Mouse (Mus musculus) R1 (cell line): ENCODE results near the gene Aplp2.
A peak's percentile ranks its signal among the peaks of the same experiment; 100 is the strongest.
"Not testable (repeated sequence)": the region's sequence is repeated elsewhere in the genome, so short reads cannot be mapped to it uniquely, and the experiment has no call there.

ENCODE experiments used
- DNase-seq: peaks from one replicate; pipeline ENCODE4 v3.0.0-alpha.2; 2018; ENCODE audit warnings: low read depth, low spot score

Gene Aplp2

DNA sequence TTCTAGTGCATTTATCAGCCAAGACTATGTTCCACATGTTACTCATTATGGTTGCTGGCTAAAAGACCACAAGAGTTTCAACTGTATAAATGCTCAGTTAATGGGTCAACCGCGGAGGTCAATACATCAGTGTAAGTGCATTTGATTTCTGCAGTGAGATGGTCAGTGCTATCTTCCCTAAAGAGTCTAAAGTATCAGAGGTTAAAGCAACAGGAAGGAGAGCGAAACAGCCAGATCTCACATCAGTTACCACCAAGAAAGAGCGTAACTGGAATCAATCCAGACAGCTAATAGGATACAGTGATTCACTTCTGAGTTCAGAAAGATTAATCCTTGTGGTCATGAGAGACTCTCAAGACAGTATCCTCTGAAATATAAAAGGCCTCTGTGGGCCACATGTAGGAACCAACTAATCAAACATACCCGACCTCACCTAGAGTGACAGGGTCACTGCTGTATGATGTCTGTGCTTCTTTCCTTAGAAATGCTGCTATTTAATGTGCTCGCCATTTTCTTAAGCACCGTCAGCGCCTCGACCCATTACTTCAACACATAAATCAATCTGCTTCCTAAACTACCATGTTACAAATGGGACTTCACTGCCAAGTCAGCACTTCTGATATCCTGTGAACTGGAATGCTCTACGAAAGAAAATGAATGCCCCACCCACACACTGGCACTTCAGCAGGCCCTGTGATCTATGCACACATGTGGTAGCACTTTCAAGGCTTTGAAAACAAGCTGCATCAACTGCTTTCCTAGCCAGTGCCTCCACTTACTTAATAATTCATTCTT is 30.1 kb downstream of the Aplp2 start:
- no peak for DNase-seq

DNA sequence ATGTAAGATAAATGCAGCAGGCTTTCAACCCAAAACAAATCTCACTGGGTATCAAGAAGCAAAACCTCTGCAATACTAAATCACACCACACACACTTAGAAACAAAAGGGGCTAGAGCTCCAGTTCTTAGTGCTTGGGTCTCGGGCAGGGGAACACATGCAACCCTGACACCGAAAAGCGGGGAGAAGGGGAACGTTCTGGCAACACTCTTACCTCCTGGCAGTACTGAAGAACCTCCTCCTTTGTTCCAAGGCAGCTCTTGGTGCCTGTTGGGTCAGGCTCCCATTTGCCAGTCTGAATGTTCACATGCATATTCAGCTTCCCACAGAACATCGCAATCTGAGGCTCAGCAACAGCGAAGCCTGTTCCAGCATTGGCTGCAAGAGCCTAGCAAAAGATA is 33.9 kb downstream of the Aplp2 start:
- no peak for DNase-seq

DNA sequence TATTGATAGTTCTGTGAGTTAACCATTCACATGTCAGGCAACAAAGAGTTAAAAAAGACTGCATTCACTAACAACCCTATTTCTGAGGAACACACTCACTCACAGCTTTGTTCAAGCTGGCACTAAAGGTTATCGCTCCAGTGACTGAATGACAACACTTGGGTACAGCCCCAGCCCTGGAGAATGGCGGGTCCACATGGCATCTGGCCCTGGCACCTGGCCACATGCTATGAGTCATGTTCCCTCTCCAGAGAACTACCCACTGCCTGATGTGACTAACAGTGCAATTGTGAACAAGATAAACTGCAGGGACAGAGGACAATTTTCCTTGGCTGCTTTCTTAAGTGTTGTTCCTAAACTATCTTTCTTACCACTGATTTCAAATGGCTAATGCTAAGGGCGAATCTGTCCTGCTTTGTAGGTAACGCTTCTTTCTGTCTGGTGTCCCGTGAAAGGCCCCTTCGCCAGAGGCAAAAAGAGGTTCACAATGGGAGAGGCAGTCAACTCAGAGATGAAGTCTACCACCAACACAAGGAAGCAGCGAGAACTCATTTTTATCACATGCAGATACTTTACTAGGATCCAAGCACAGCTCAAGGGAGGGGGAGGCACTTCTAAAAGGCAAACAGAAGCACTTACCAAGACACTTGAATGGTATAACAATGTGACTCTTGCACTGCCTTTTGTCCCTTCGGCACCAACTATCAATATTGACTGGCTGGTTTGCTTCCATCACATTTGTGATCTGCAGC is 35.1 kb downstream of the Aplp2 start:
- DNase-seq, result no peak

GRCm38 (mm10) chr9:31175978-31176377 is 35.6 kb downstream of the Aplp2 start:
- DNase-seq, result no peak

DNA sequence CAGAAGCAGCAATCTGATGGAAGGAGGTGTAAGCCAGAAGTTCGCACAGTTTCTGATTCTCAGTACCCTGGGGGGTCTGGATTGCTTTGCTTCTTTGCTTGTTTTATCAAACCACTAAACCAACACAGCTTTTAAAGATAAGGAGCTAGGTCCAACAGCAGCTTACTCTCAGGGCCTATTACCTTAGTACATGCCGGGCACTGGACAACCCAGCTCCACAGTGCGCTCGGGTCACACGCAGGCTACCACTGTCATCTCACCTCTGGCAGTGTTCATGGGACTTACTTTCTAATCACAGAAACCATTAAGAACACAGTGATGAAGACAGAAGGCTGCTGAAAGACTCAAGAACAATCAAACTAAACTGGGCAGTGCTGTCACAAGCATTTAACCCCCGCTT is 36.3 kb downstream of the Aplp2 start:
- no peak for DNase-seq

DNA sequence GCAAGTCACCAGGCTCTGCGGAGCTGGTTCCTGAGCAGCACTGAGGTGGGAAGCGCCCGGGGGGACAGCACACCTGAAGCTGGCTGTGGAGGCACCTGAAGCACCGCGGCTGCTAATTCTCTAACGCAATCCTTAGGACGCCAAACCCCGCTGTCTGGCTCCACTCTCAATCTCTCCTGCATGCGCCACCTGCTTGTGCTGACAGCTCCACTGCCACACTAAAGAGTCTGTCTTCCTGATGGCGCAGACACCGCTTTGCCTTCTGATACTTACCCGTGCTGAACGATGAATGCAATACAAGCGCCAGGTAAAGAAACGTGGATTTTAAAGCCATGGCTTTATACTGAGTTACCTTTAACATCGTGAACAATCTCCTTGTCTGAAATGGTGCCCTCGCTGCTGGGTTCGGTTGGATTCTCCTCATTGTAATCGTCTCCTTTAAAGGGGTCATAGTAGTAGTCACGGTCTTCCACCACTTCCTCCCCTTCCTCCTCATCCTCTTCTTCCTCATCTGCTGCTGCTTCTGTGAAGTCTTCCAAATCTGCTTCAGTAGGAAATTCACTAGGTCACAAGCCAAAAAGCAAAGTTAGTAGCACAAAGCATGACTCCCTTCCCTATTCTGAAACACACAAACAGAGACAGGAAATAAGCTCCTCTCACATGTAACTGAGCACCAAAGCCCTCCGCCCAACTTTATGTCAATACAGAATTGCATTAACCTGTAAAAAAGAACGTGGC is 43.1 kb downstream of the Aplp2 start:
- DNase-seq, result no peak

- DNase-seq, result no peak
Measured at GRCm38 (mm10) chr9:31167305-31167704, 44.3 kb downstream of the Aplp2 start.

- not testable (repeated sequence) for DNase-seq
Measured at GRCm38 (mm10) chr9:31165505-31165904, 46.1 kb downstream of the Aplp2 start.

- no peak for DNase-seq
Measured at GRCm38 (mm10) chr9:31163327-31163726, 48.3 kb downstream of the Aplp2 start.

DNA sequence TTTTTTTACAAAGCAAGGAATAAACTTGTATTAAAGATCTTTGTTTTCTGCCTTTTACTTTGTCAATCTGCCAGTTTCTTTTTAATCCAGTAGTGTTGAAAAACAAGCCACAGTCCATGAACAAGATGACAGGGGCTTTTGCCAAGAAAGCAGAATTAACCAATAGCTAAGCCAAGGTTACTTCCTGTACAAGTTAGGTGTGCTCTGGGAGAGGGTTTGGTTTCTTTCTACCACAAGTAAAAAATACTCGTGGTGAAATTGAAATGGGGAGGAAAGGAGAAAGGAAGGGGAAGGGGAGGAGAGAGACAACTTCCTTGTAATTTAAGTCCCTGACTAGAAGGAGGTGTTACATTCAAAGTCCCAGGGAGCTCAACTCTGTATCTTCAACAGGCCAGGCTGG is 48.7 kb downstream of the Aplp2 start:
- no peak for DNase-seq

DNA sequence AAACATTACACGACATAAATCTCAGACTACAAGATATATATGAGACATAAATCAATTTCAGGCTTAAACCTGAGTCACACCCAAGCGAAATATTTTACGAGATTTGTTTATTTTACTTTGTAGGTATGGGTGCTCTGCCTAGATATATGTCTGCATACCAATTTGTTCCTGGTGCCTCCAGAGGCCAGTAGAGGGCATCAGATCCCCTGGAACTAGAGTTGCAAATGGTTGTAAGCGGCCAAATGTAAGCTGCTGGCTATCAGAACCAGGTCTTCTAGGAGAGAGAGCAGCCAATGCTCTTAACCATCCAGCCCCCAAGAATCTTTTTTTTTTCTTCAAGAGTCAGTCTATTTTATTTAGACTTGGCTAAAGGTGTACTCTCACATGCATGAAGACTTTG is 51.7 kb downstream of the Aplp2 start:
- peak; percentile 73 for DNase-seq

DNA sequence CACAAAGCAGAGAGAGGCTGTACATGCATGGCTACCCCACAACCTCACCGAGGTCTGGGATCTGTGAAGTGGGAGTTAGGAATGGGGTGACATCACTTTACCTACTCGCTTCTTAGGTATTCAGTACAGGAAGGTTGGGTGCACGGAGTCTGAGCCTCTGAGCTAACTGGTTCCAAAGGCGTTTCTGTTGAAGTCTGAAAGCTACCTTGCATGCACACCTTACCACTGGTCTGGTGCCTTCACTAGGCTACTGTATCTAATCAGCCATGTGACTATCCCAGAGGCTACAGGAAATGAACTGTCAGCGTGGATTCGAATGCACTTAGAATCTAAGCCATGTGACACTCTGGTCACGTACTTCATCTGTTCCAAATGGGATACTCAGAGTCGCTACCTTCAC is 55.0 kb downstream of the Aplp2 start:
- DNase-seq, result no peak

- DNase-seq, result peak; percentile 61
Measured at GRCm38 (mm10) chr9:31151050-31151449, 60.6 kb downstream of the Aplp2 start.

DNA sequence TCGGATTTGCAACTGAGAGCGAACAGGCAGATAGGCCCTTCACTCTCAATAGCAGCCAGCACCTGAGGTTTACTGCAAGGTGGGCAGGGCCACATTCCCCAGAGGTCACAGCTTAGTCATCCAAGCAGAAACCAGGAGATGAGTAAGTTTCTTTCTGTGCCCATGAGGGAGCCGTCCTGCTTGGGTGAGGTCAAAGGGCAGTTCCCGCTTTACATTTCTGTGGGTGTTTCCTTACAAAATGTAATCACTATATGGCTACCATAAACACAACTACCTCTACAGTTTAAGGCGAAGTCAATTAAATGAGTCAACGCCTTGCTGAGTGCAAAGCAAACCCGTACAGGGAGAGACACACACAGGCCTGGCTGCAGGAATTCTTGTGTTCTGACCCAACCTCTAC is 63.5 kb downstream of the Aplp2 start:
- peak; percentile 82 for DNase-seq

- no peak for DNase-seq
Measured at GRCm38 (mm10) chr9:31145272-31145925, 66.2 kb downstream of the Aplp2 start.

DNA sequence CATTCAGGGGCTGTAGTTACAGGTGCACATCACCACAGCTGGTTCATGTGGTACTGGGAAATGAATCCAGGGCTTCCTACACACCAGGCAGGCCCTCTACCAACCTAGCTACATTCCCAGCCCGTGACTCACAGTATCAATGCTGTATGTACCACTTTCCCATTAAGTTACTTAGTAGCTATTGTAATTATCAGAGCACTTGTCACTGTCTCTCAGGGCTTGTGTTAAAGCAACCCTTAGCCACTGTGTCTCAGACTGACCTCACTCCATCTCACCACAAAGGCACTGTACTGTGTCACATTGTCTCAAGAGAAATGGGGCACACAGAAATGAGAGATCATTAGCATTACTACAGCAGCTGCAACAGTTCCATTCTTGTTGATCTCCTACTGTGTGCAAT is 68.7 kb downstream of the Aplp2 start:
- no peak for DNase-seq

DNA sequence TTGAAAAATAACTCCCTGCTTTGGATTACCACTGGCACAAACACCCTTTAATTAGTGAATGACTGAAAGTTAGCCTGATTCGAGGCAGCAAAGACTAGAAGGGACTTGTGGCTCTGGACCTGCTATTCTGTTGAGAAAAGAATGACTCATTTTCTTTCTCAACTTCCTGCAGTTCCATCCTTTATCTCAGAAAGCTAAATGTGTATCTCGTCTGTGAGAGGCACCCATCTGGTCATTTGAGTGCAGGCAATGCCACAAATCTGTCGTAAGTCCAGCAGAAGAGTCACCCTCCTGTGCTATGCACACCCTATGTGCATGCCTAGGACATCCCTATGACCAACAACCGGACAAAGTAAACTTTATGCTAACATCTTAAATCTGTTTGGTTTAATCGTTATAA is 78.5 kb downstream of the Aplp2 start:
- no peak for DNase-seq

DNA sequence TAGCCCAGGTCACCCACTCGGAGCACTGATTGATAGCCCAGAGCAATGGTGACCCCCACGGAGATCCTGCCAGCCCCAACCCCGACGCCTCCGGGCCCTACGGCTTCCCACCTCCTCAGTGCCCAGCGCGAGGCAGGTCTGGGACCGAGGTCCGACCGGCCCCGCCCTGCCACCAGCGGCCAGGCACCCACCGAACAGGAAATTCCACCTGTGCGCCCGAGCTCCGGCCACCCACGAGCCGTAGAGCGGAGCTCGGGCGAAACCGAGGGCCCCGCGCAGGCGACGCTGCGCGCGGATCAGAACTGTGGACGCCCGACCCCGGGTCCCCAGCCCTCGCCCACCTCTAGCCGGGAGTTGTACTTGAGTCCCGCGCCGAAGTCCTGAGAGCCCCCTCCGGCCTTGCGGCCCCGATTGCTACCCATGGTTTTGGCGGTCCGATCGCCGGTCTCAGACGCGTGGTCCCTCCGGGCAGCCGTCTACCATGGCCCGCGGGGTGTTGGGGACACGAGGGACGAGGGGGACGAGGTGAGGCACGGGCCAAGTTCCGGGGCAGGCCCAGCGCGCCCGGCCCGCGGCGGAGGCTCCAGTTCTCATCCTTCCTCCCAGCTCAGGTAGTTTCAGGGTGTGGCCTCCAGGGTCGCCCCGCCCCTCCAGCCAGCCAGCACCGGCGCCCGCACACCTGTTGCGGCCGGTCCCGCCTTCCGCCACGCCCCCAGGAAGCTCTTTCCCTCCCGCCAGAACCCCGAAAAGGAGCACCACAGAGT is 80.2 kb downstream of the Aplp2 start, which contains the start of gene St14:
Gene St14 (minus strand): TSS at position 649 of the 764 bp plus-strand sequence.
- DNase-seq, result peak; percentile 73

GRCm38 (mm10) chr9:31130357-31131204 is 81.0 kb downstream of the Aplp2 start:
- DNase-seq, result peak; percentile 42

- DNase-seq, result no peak
Measured at GRCm38 (mm10) chr9:31129956-31130355, 81.7 kb downstream of the Aplp2 start.
